Mouse (Mus musculus) embryonic fibroblast, embryonic 13.5 days (primary cell): ENCODE data around the gene Vegfa.

Experiments used
- CTCF ChIP-seq: IDR thresholded peaks from 2 replicates; pipeline ENCODE4 v1.5.1; 2011; ENCODE audit warnings: mild to moderate bottlenecking, control low read depth, low read length, moderate library complexity, borderline replicate concordance; ENCODE audit not compliant: insufficient read depth
- POLR2A ChIP-seq: IDR thresholded peaks from 2 replicates; pipeline ENCODE4 v1.6.1; 2011; ENCODE audit warnings: low read depth, mild to moderate bottlenecking, control low read depth, low read length, moderate library complexity

GRCm38 (mm10) chr17:46056288-46056687 is 24.1 kb upstream of the Vegfa start:
- TF ChIP-seq CTCF (no peak), POLR2A (no peak)
